In genomic region chr13:112990346-112990745, GRCm38 (mm10) we compare ENCODE assay signal across 22 mouse cellular contexts. TPM values are rescaled to one million over a fixed set of nuclear protein-coding genes. Genes with fewer than 3 reads are reported as not detected.
DNase-seq lines count a peak whose midpoint lies in the region; ATAC-seq and TF ChIP-seq lines count a peak whose summit lies in the region.
"Had no signal": no experiment of that assay in that cellular context is flagged by ENCODE, and none has a peak within 500 bp of the region (broad histone marks: within the 10 kb centered on the region; RNA-seq: fewer than 3 reads in every experiment).

No protein-coding gene starts in this region.

- H3K9ac ChIP-seq in hindbrain, embryonic 13.5 days: no peak overlapping the region
- no peak overlapping the region for H3K9ac ChIP-seq in hindbrain, embryonic 12.5 days
- H3K9ac ChIP-seq in lung, postnatal 0 days (replicated peaks; ENCODE audit: low read depth): no peak overlapping the region
- H3K9ac ChIP-seq: forebrain, embryonic 15.5 days; liver, embryonic 14.5 days had no signal

- peak; percentile 65 for DNase-seq in lung, postnatal 0 days (ENCODE audit: low spot score)
- no peak for DNase-seq in lung, postnatal 25 days (ENCODE audit: low spot score)
- peak; percentile 36 for DNase-seq in induced T-regulatory cell, adult 2 months (ENCODE audit: low read depth)
- DNase-seq in layer of hippocampus, postnatal 10 days (ENCODE audit: low spot score in 2 of 2): no peak
- DNase-seq: adrenal gland, postnatal 10 days; cerebellum, adult 8-10 months; embryo, embryonic 11 days; gastrocnemius, adult 2 months; heart, adult 2 months; heart, postnatal 36 days; kidney, adult 2 months; midbrain, embryonic 14.5 days; right cerebral cortex, postnatal 4 days; thymus, adult 2 months had no signal

- H3K27me3 ChIP-seq in hindbrain, embryonic 13.5 days: peaks cover 94% of the 10 kb centered on the region
- H3K27me3 ChIP-seq in hindbrain, embryonic 12.5 days: peaks cover 95% of the 10 kb centered on the region
- peaks cover 66% of the 10 kb centered on the region for H3K27me3 ChIP-seq in lung, postnatal 0 days (replicated peaks; ENCODE audit: insufficient read depth, low read length)

- WGBS in hindbrain, embryonic 13.5 days: 12% methylated on average over 4 of the region's 4 CpGs
- 10% methylated on average over 4 of the region's 4 CpGs for whole genome bisulfite sequencing in hindbrain, embryonic 12.5 days
- 23% methylated on average over 4 of the region's 4 CpGs for WGBS in lung, postnatal 0 days

- no peak overlapping the region for H3K27ac ChIP-seq in hindbrain, embryonic 13.5 days
- H3K27ac ChIP-seq in hindbrain, embryonic 12.5 days: no peak overlapping the region
- H3K27ac ChIP-seq in lung, postnatal 0 days (ENCODE audit: low read length): no peak overlapping the region
- H3K27ac ChIP-seq: forebrain, embryonic 15.5 days; gastrocnemius, adult 2 months; heart, adult 2 months; limb, embryonic 10.5 days; liver, embryonic 14.5 days had no signal

- H3K9me3 ChIP-seq in hindbrain, embryonic 13.5 days: no peaks in the 10 kb centered on the region
- no peaks in the 10 kb centered on the region for H3K9me3 ChIP-seq in hindbrain, embryonic 12.5 days (replicated peaks)
- no peaks in the 10 kb centered on the region for H3K9me3 ChIP-seq in lung, postnatal 0 days (ENCODE audit: low read length)
- H3K9me3 ChIP-seq: forebrain, embryonic 15.5 days; limb, embryonic 10.5 days had no signal

- H3K4me1 ChIP-seq in hindbrain, embryonic 13.5 days (replicated peaks): peaks cover 63% of the 10 kb centered on the region
- H3K4me1 ChIP-seq in hindbrain, embryonic 12.5 days: peaks cover 52% of the 10 kb centered on the region
- peaks cover 30% of the 10 kb centered on the region for H3K4me1 ChIP-seq in lung, postnatal 0 days (ENCODE audit: insufficient read depth, low read depth, low read length)

- TF ChIP-seq EP300 in lung, postnatal 0 days (IDR thresholded peaks at IDR 0.05): no peak; the same call in 1 of the 2 replicates

- H3K4me2 ChIP-seq in hindbrain, embryonic 13.5 days: no peak overlapping the region
- H3K4me2 ChIP-seq in hindbrain, embryonic 12.5 days (replicated peaks): no peak overlapping the region
- no peak overlapping the region for H3K4me2 ChIP-seq in lung, postnatal 0 days (replicated peaks; ENCODE audit: low read depth, low read length)
- H3K4me2 ChIP-seq: forebrain, embryonic 15.5 days had no signal

- H3K36me3 ChIP-seq in hindbrain, embryonic 13.5 days: no peaks in the 10 kb centered on the region
- H3K36me3 ChIP-seq in hindbrain, embryonic 12.5 days: no peaks in the 10 kb centered on the region
- no peaks in the 10 kb centered on the region for H3K36me3 ChIP-seq in lung, postnatal 0 days (ENCODE audit: insufficient read depth, low read length)
- H3K36me3 ChIP-seq: forebrain, embryonic 15.5 days; limb, embryonic 10.5 days had no signal

- 0 out of 2 replicates have a peak overlapping the region, but pooled peaks have one; percentile 0 for H3K4me3 ChIP-seq in hindbrain, embryonic 13.5 days
- no peak overlapping the region for H3K4me3 ChIP-seq in hindbrain, embryonic 12.5 days
- 0 out of 2 replicates have a peak overlapping the region, but pooled peaks have one; percentile 10 for H3K4me3 ChIP-seq in lung, postnatal 0 days (ENCODE audit: low read depth, low read length)
- H3K4me3 ChIP-seq: forebrain, embryonic 15.5 days; gastrocnemius, adult 2 months; heart, adult 2 months had no signal

- TF ChIP-seq CTCF in lung, postnatal 0 days (IDR thresholded peaks at IDR 0.05): no peak

- ATAC-seq in hindbrain, embryonic 13.5 days (ENCODE audit: low FRiP score): no peak
- ATAC-seq in hindbrain, embryonic 12.5 days (ENCODE audit: low FRiP score): no peak
- ATAC-seq in lung, postnatal 0 days: no peak
- ATAC-seq in common myeloid progenitor, adult 5-6 weeks (replicated peaks; ENCODE audit: low read depth, poor library complexity, severe bottlenecking): peak; percentile 19; the same call in 1 of the 2 replicates
- ATAC-seq: forebrain, embryonic 15.5 days had no signal

RNA-seq across cellular contexts. Expression of gene Ccno, which starts 2.7 kb away (rescaled TPM):
- polyA plus RNA-seq in hindbrain, embryonic 13.5 days (2015; fragmentation: Nextera tagmentation; extraction: Ambion mirVana): 0.91 and 3.0 TPM in 2 replicates
- 2.8 and 3.7 TPM in 2 replicates for polyA plus RNA-seq in hindbrain, embryonic 12.5 days (2016; fragmentation: Nextera tagmentation; extraction: Ambion mirVana)
- polyA plus RNA-seq in lung, postnatal 0 days (2015; fragmentation: Nextera tagmentation; extraction: Ambion mirVana): 6.0 and 6.2 TPM in 2 replicates
- total RNA-seq in common myeloid progenitor, adult 5-6 weeks (2017): not detected in 2 replicates
- 1 to 10 TPM; 1.4 to 1.7 TPM for total RNA-seq in layer of hippocampus, postnatal 10 days (2021)
- total RNA-seq: gastrocnemius, adult 2 months had no signal
- polyA plus RNA-seq: limb, embryonic 10.5 days had no signal

RNA-seq across cellular contexts. Expression of gene Mcidas, which starts 3.3 kb away (rescaled TPM):
- polyA plus RNA-seq in hindbrain, embryonic 13.5 days (2015; fragmentation: Nextera tagmentation; extraction: Ambion mirVana): 0.60 and 1.6 TPM in 2 replicates
- 1.6 and 1.7 TPM in 2 replicates for polyA plus RNA-seq in hindbrain, embryonic 12.5 days (2016; fragmentation: Nextera tagmentation; extraction: Ambion mirVana)
- polyA plus RNA-seq in lung, postnatal 0 days (2015; fragmentation: Nextera tagmentation; extraction: Ambion mirVana): 1.1 and 1.5 TPM in 2 replicates
- total RNA-seq in common myeloid progenitor, adult 5-6 weeks (2017): not detected in 2 replicates
- total RNA-seq in layer of hippocampus, postnatal 10 days (2021): under 1 TPM; 0.36 to 0.48 TPM
- total RNA-seq: adrenal gland, postnatal 10 days; CH12.LX; gastrocnemius, adult 2 months; heart, adult 2 months; heart, postnatal 36 days had no signal
- polyA plus RNA-seq: kidney, adult 2 months; limb, embryonic 10.5 days; liver, embryonic 14.5 days had no signal

RNA-seq across cellular contexts. Expression of gene Cdc20b, which starts 44.6 kb away (rescaled TPM):
- polyA plus RNA-seq in hindbrain, embryonic 13.5 days (2015; fragmentation: Nextera tagmentation; extraction: Ambion mirVana): 0.35 and 0.86 TPM in 2 replicates
- polyA plus RNA-seq in hindbrain, embryonic 12.5 days (2016; fragmentation: Nextera tagmentation; extraction: Ambion mirVana): 0.68 and 2.1 TPM in 2 replicates
- polyA plus RNA-seq in lung, postnatal 0 days (2015; fragmentation: Nextera tagmentation; extraction: Ambion mirVana): 0.47 and 0.73 TPM in 2 replicates
- total RNA-seq in common myeloid progenitor, adult 5-6 weeks (2017): not detected in 2 replicates
- total RNA-seq in layer of hippocampus, postnatal 10 days (2021): under 1 TPM in 1 of 2 experiments, not detected in 1; 0.30 TPM
- total RNA-seq: adrenal gland, postnatal 10 days; CH12.LX; gastrocnemius, adult 2 months; heart, adult 2 months; heart, postnatal 36 days; left cerebral cortex, adult 18-20 months had no signal
- polyA plus RNA-seq: kidney, adult 2 months; limb, embryonic 10.5 days had no signal

RNA-seq across cellular contexts. Expression of gene Gpx8, which starts 55.9 kb away (rescaled TPM):
- polyA plus RNA-seq in hindbrain, embryonic 13.5 days (2015; fragmentation: Nextera tagmentation; extraction: Ambion mirVana): 78.5 and 78.6 TPM in 2 replicates
- polyA plus RNA-seq in hindbrain, embryonic 12.5 days (2016; fragmentation: Nextera tagmentation; extraction: Ambion mirVana): 110 and 116 TPM in 2 replicates
- 132 and 135 TPM in 2 replicates for polyA plus RNA-seq in lung, postnatal 0 days (2015; fragmentation: Nextera tagmentation; extraction: Ambion mirVana)
- total RNA-seq in common myeloid progenitor, adult 5-6 weeks (2017): 2.1 TPM in 1 of 2 replicates, not detected in the other
- total RNA-seq in layer of hippocampus, postnatal 10 days (2021): 10 to 100 TPM; 15.5 to 18.5 TPM
- total RNA-seq: CH12.LX had no signal

Comparison
In these comparisons a context has a peak if more than half of its experiments do, and no peak if none do; other contexts are left out.
1. DNase-seq: peak in lung, postnatal 0 days (single experiment) and induced T-regulatory cell, adult 2 months (single experiment); none in lung, postnatal 25 days (single experiment) and layer of hippocampus, postnatal 10 days (0 of 2).